Mouse (Mus musculus): ENCODE data around the gene Rgma. TPM values are rescaled to one million over a fixed set of nuclear protein-coding genes. Genes with fewer than 3 reads are reported as not detected.

The Rgma gene
- total and polyA plus RNA-seq, 3 experiments = 0.04 to 0.07 TPM; not detected in 1

DNA sequence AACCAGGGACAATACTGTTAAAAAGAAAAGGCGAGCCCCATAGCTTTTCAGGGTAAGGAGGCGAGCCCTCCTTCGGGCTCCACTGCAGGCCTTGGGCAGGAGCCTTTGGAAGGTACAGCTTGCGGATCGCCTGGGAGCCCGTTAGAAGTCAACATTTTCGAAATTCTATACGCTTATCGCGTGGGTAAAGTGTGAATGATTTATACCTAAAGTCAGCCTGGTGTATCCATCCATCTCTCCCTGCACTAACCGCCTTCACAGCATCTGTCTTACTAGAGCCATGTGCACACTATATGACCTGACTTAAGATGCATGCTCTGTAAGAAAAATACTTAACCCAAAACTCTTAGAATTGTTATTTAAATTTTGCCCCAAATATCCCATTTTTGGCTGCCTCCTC is 48.6 kb upstream of the Rgma start:
- Histone ChIP-seq H3K4me2 (ENCODE audit: insufficient read depth, low read depth, poor library complexity, severe bottlenecking) (no peak overlapping the region), H3K27ac (ENCODE audit: insufficient read depth, low read depth) (no peak overlapping the region), H3K4me3 (replicated peaks in 1 of 3; ENCODE audit: low read depth in 2 of 3, low read length in 2 of 3, poor library complexity in 1 of 3) (no peak overlapping the region), H3K36me3 (replicated peaks in 1 of 2; ENCODE audit: control insufficient read depth in 1 of 2, insufficient read depth in 1 of 2, low read length in 1 of 2) (no peaks in the 10 kb centered on the region), H3K9ac (ENCODE audit: insufficient read depth, low read depth) (no peak overlapping the region), H3K27me3 (replicated peaks) (no peaks in the 10 kb centered on the region), H3K4me1 (ENCODE audit: control insufficient read depth in 1 of 2, insufficient read depth in 2 of 2) (peaks cover 6% of the 10 kb centered on the region in 2 experiments), H3K79me2 (replicated peaks; ENCODE audit: control insufficient read depth, extremely low read depth, insufficient read depth, poor library complexity, severe bottlenecking) (no peaks in the 10 kb centered on the region), H3K9me3 (replicated peaks; ENCODE audit: low read length) (peaks cover 4% of the 10 kb centered on the region)
- dilution Hi-C loops (cut with MboI; ENCODE audit: extremely low pct_ligation_motif_present, extremely low pct_unique_long_range_greater_than_20kb, low sequenced_read_pairs) = no loop called here
- no peak for TF ChIP-seq CTCF (conservative IDR thresholded peaks at IDR 0.05 in 1 of 2, IDR thresholded peaks at IDR 0.05 in 1 of 2; ENCODE audit: low read depth in 2 of 2, low read length in 2 of 2)
- no peak for TF ChIP-seq EP300 (IDR thresholded peaks at IDR 0.05; ENCODE audit: low read length)
- no peak for TF ChIP-seq TCF12 (IDR thresholded peaks at IDR 0.05; ENCODE audit: low read depth, low read length)
- no peak for TF ChIP-seq CHD2 (IDR thresholded peaks at IDR 0.05; ENCODE audit: low read length)
- no peak for TF ChIP-seq MAFK (IDR thresholded peaks at IDR 0.05; ENCODE audit: insufficient replicate concordance, low read length)
- no peak for TF ChIP-seq MAX (IDR thresholded peaks at IDR 0.05; ENCODE audit: low read length)
- no peak for TF ChIP-seq NRF1 (IDR thresholded peaks at IDR 0.05; ENCODE audit: low read depth, low read length)
- no peak for TF ChIP-seq JUN (IDR thresholded peaks at IDR 0.05; ENCODE audit: insufficient read depth, low read depth, low read length)
- TF ChIP-seq MYC (IDR thresholded peaks at IDR 0.05; ENCODE audit: low read depth, low read length) = no peak
- no peak for TF ChIP-seq MXI1 (IDR thresholded peaks at IDR 0.05; ENCODE audit: low read depth, low read length)
- TF ChIP-seq MEF2A (IDR thresholded peaks at IDR 0.05; ENCODE audit: borderline replicate concordance, low read depth, low read length) = no peak
- no peak for TF ChIP-seq IRF4 (IDR thresholded peaks at IDR 0.05; ENCODE audit: low read depth, low read length)
- no peak for TF ChIP-seq ZC3H11A (IDR thresholded peaks at IDR 0.05; ENCODE audit: low read depth, low read length)
- no peak for TF ChIP-seq ELF1 (IDR thresholded peaks at IDR 0.05; ENCODE audit: low read depth, low read length)
- no peak for TF ChIP-seq JUND (conservative IDR thresholded peaks at IDR 0.05; ENCODE audit: low read depth, low read length)
- no peak for TF ChIP-seq GABPA (IDR thresholded peaks at IDR 0.05; ENCODE audit: insufficient replicate concordance, low read depth, low read length)
- TF ChIP-seq ETS1 (conservative IDR thresholded peaks at IDR 0.05; ENCODE audit: low read depth, low read length) = no peak
- no peak for TF ChIP-seq BHLHE40 (IDR thresholded peaks at IDR 0.05; ENCODE audit: low read depth, low read length)
- no peak for TF ChIP-seq POLR2AphosphoS2 (IDR thresholded peaks at IDR 0.05; ENCODE audit: low read depth, low read length)
- in situ Hi-C loops (cut with MboI; ENCODE audit: low pct_ligation_motif_present, low pct_unique_long_range_greater_than_20kb, low sequenced_read_pairs) = no loop called here
- DNase-seq (ENCODE audit: extremely low read depth) = no peak

- Histone ChIP-seq H3K27me3 (replicated peaks) (no peaks in the 10 kb centered on the region), H3K4me2 (ENCODE audit: insufficient read depth, low read depth, poor library complexity, severe bottlenecking) (no peak overlapping the region), H3K36me3 (replicated peaks in 1 of 2; ENCODE audit: control insufficient read depth in 1 of 2, insufficient read depth in 1 of 2, low read length in 1 of 2) (no peaks in the 10 kb centered on the region), H3K9me3 (replicated peaks; ENCODE audit: low read length) (peaks cover 4% of the 10 kb centered on the region), H3K79me2 (replicated peaks; ENCODE audit: control insufficient read depth, extremely low read depth, insufficient read depth, poor library complexity, severe bottlenecking) (no peaks in the 10 kb centered on the region), H3K27ac (ENCODE audit: insufficient read depth, low read depth) (no peak overlapping the region), H3K4me3 (replicated peaks in 1 of 3; ENCODE audit: low read depth in 2 of 3, low read length in 2 of 3, poor library complexity in 1 of 3) (no peak overlapping the region), H3K9ac (ENCODE audit: insufficient read depth, low read depth) (no peak overlapping the region), H3K4me1 (ENCODE audit: control insufficient read depth in 1 of 2, insufficient read depth in 2 of 2) (peaks cover 10 to 11% of the 10 kb centered on the region in 2 experiments)
- dilution Hi-C loops (cut with MboI; ENCODE audit: extremely low pct_ligation_motif_present, extremely low pct_unique_long_range_greater_than_20kb, low sequenced_read_pairs) = no loop called here
- TF ChIP-seq JUND (conservative IDR thresholded peaks at IDR 0.05; ENCODE audit: low read depth, low read length) (no peak), USF1 (IDR thresholded peaks at IDR 0.05; ENCODE audit: low read depth, low read length) (no peak), CTCF (conservative IDR thresholded peaks at IDR 0.05 in 1 of 2, IDR thresholded peaks at IDR 0.05 in 1 of 2; ENCODE audit: low read depth in 2 of 2, low read length in 2 of 2) (no peak), MEF2A (IDR thresholded peaks at IDR 0.05; ENCODE audit: borderline replicate concordance, low read depth, low read length) (no peak), IRF4 (IDR thresholded peaks at IDR 0.05; ENCODE audit: low read depth, low read length) (no peak), BHLHE40 (IDR thresholded peaks at IDR 0.05; ENCODE audit: low read depth, low read length) (no peak), ZKSCAN1 (IDR thresholded peaks at IDR 0.05; ENCODE audit: borderline replicate concordance, low read depth, low read length) (no peak), NRF1 (IDR thresholded peaks at IDR 0.05; ENCODE audit: low read depth, low read length) (no peak), MYC (IDR thresholded peaks at IDR 0.05; ENCODE audit: low read depth, low read length) (no peak), TCF12 (IDR thresholded peaks at IDR 0.05; ENCODE audit: low read depth, low read length) (no peak), ZMIZ1 (IDR thresholded peaks at IDR 0.05; ENCODE audit: low read depth, low read length) (no peak), NELFE (IDR thresholded peaks at IDR 0.05; ENCODE audit: low read depth, low read length) (no peak), JUN (IDR thresholded peaks at IDR 0.05; ENCODE audit: insufficient read depth, low read depth, low read length) (no peak)
- DNase-seq (ENCODE audit: extremely low read depth) = no peak
- in situ Hi-C loops (cut with MboI; ENCODE audit: low pct_ligation_motif_present, low pct_unique_long_range_greater_than_20kb, low sequenced_read_pairs) = no loop called here
Measured at GRCm38 (mm10) chr7:73327193-73327592, 48.1 kb upstream of the Rgma start.
